Mouse (Mus musculus) bone marrow, adult 2 months (tissue): ENCODE data around the gene Ssh2.

Source experiments
- CTCF ChIP-seq: fragments of 200-500 bp; IDR thresholded peaks from 2 replicates; pipeline ENCODE4 v1.5.1; 2011; ENCODE audit warnings: low read length, control low read depth; ENCODE audit not compliant: control insufficient read depth, insufficient read depth
- POLR2A ChIP-seq: fragments of 200-500 bp; IDR thresholded peaks from 2 replicates; pipeline ENCODE4 v1.6.1; 2011; ENCODE audit warnings: low read depth, mild to moderate bottlenecking, control low read depth, low read length, borderline replicate concordance; ENCODE audit not compliant: control insufficient read depth

DNA sequence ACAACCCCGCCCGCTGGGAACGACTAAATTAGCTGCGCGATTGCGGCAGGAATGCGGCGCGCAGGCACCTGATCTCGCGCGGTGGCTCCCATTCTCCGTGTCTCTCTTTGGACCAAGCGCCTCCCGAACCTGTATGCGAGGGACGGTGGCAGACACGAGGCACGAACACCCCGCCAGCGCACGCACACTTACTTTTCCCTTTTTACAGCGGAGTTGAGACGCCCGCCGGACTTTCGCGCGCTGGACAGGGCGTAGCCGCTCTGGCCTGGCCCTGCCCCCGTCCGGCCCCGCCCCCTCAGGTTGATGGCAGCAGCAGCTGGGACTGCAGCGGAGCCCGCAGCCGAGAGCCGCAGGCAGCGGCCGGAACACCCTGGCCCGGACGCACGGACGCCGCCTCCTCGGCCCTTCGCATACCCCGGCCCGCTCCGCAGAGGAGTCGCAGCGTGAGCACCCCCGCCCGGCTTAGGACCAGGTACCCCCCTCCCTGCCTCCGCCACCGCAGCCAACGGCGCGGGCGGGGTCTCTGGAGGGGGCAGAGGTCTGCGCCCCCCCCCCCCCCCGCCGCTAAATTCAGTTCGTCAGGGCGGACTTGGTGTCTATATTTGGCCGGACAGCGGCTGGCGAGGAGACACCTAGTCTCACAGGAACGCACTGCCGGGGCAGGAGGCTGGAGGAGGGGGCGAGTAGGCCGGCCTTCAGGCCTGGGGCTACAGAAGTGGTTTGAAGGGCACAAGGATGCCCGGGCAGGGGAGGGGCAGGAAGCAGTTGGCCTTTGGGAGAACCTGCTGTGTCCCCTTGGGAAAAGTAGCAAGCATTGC lies 246.4 kb downstream of the Ssh2 start, which contains the start of gene Coro6:
- TF ChIP-seq POLR2A = no peak; the same call in 1 of the 2 replicates
- TF ChIP-seq CTCF = no peak
